Mouse (Mus musculus) G1E (cell line): ENCODE results near the gene Rnf26. TPM values are rescaled to one million over a fixed set of nuclear protein-coding genes. Genes with fewer than 3 reads are reported as not detected.

Source experiments
- ATAC-seq: 2 replicates; pipeline ENCODE4 v1.8.0; 2016; ENCODE audit warnings: mild to moderate bottlenecking; ENCODE audit not compliant: insufficient number of reproducible peaks, poor library complexity, low FRiP score, severe bottlenecking; ENCODE audit errors: extremely low read depth
- DNase-seq: peaks from one replicate; pipeline ENCODE4 v3.0.0; 2012; ENCODE audit warnings: low spot score
- H3K27me3 ChIP-seq: 2 replicates; pipeline ENCODE4 v1.6.1; 2012; ENCODE audit warnings: mild to moderate bottlenecking, low read length, inconsistent platforms; ENCODE audit not compliant: insufficient read depth
- H3K36me3 ChIP-seq: replicated peaks from 2 replicates; pipeline ENCODE3; 2012; ENCODE audit warnings: mild to moderate bottlenecking, inconsistent platforms
- H3K4me1 ChIP-seq: 2 replicates; pipeline ENCODE4 v1.6.1; 2012; ENCODE audit warnings: low read depth, low read length, inconsistent platforms, mixed read lengths; ENCODE audit not compliant: insufficient read depth
- H3K4me3 ChIP-seq: 2 replicates; pipeline ENCODE4 v1.5.1; 2012; ENCODE audit warnings: low read depth, mild to moderate bottlenecking, inconsistent platforms, low read length, moderate library complexity, mixed read lengths
- H3K9me3 ChIP-seq: replicated peaks from 2 replicates; pipeline ENCODE4 v1.6.1; 2012; ENCODE audit warnings: inconsistent platforms
- CTCF ChIP-seq: IDR thresholded peaks from 2 replicates; pipeline ENCODE4 v1.5.1; 2012; ENCODE audit warnings: low read depth, low read length, inconsistent platforms, mixed read lengths
- GATA1 ChIP-seq: IDR thresholded peaks from 2 replicates; pipeline ENCODE4 v1.6.1; 2012; ENCODE audit warnings: borderline replicate concordance, low read length, inconsistent platforms, mixed read lengths
- GATA2 ChIP-seq: IDR thresholded peaks from 2 replicates; pipeline ENCODE4 v1.6.1; 2012; ENCODE audit warnings: low read depth, low read length, inconsistent platforms, borderline replicate concordance
- POLR2AphosphoS5 ChIP-seq: IDR thresholded peaks from 2 replicates; pipeline ENCODE4 v1.6.1; 2012; ENCODE audit warnings: low read depth, low read length, inconsistent platforms; ENCODE audit not compliant: insufficient replicate concordance
- TAL1 ChIP-seq: conservative IDR thresholded peaks from 2 replicates; pipeline ENCODE4 v1.6.1; 2012; ENCODE audit warnings: low read depth, low read length, inconsistent platforms, mixed read lengths
- polyA plus RNA-seq: library from polyadenylated mRNA; stranded (reverse); fragments of >175 nt; gene quantifications from 2 replicates; pipeline ENCODE4 v1.2.3, GENCODE M21; 2012
- total RNA-seq, 2 experiments: library from RNA; stranded (forward) in 1 of 2; stranded (reverse) in 1 of 2; fragments of 200-1000 nt in 1 of 2; fragments of >200 nt in 1 of 2; fragmentation: Nextera tagmentation in 1 of 2; gene quantifications; 2 replicates each; pipeline ENCODE4 v1.2.3; 2014 to 2017

Gene Rnf26
- total and polyA plus RNA-seq, 3 experiments, result 10.5 to 46.9 (median 41.9) TPM

DNA sequence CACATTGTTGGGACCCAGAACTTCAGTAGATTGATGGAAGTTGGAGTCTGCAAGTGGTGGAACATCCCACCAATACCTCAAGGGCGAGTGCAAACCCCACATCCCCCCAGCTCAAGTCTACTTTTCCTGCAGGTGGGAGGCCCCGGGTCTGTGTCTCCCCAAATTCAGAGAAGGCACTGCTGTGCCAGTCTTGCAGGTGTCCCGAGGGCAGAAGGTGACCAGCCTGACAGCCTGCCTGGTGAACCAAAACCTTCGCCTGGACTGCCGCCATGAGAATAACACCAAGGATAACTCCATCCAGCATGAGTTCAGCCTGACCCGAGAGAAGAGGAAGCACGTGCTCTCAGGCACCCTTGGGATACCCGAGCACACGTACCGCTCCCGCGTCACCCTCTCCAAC is 66.9 kb downstream of the Rnf26 start:
- Histone ChIP-seq H3K36me3 (no peaks in the 10 kb centered on the region), H3K4me1 (peaks cover 16% of the 10 kb centered on the region), H3K27me3 (peaks cover 45% of the 10 kb centered on the region), H3K9me3 (no peaks in the 10 kb centered on the region), H3K4me3 (no peak overlapping the region)
- DNase-seq, result no peak
- ATAC-seq, result no peak
- TF ChIP-seq POLR2AphosphoS5, result no peak
- no peak for TF ChIP-seq TAL1
- no peak for TF ChIP-seq GATA1
- TF ChIP-seq GATA2, result no peak

DNA sequence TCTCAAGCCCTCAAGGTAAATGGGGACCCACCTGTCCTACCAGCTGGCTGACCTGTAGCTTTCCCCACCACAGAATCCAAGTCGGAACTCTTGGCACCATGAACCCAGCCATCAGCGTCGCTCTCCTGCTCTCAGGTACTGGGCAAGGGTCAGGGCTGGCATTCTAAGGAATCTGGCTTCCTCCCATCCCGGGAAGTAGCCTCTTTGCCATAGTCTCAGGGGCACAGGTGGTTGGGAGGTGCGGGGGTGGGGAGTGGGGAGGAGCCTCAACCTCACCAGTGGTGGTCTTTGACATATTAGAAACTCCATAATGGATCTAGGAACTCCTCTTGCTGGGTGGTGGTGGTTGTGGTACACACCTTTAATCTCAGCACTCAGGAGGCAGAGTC is 67.4 kb downstream of the Rnf26 start:
- Histone ChIP-seq H3K36me3 (no peaks in the 10 kb centered on the region), H3K9me3 (no peaks in the 10 kb centered on the region), H3K4me3 (no peak overlapping the region), H3K27me3 (peaks cover 46% of the 10 kb centered on the region), H3K4me1 (peaks cover 16% of the 10 kb centered on the region)
- DNase-seq (no peak), ATAC-seq (no peak)
- TF ChIP-seq GATA1 (no peak), GATA2 (no peak), POLR2AphosphoS5 (no peak), TAL1 (no peak), CTCF (no peak)

Other genes with a start within 250 kb of the Rnf26 start
- not detected in 2 replicates for gene Thy1, start 70.1 kb downstream of the Rnf26 start, total RNA-seq (2014; fragmentation: Nextera tagmentation)
- 0.12 TPM in 1 of 2 replicates, not detected in the other for gene Thy1, start 70.1 kb downstream of the Rnf26 start, total RNA-seq (2017)
- gene Thy1, start 70.1 kb downstream of the Rnf26 start, polyA plus RNA-seq, result not detected in 2 replicates
- gene Usp2, start 46.5 kb downstream of the Rnf26 start, total RNA-seq (2014; fragmentation: Nextera tagmentation), result 8.3 and 20.1 TPM in 2 replicates
- gene Usp2, start 46.5 kb downstream of the Rnf26 start, total RNA-seq (2017), result 8.6 and 12.3 TPM in 2 replicates
- 3.2 and 4.1 TPM in 2 replicates for gene Usp2, start 46.5 kb downstream of the Rnf26 start, polyA plus RNA-seq
- gene Mfrp, start 11.8 kb downstream of the Rnf26 start, total RNA-seq (2014; fragmentation: Nextera tagmentation), result not detected in 2 replicates
- gene Mfrp, start 11.8 kb downstream of the Rnf26 start, total RNA-seq (2017), result not detected in 2 replicates
- gene Mfrp, start 11.8 kb downstream of the Rnf26 start, polyA plus RNA-seq, result not detected in 2 replicates
- not detected in 2 replicates for gene C1qtnf5, start 6.3 kb downstream of the Rnf26 start, total RNA-seq (2014; fragmentation: Nextera tagmentation)
- gene C1qtnf5, start 6.3 kb downstream of the Rnf26 start, total RNA-seq (2017), result 0.29 TPM in 1 of 2 replicates, not detected in the other
- 0.21 TPM in 1 of 2 replicates, not detected in the other for gene C1qtnf5, start 6.3 kb downstream of the Rnf26 start, polyA plus RNA-seq
- not detected in 2 replicates for gene Gm49380, start within 50 bp of the Rnf26 start, total RNA-seq (2014; fragmentation: Nextera tagmentation)
- 0.12 and 0.27 TPM in 2 replicates for gene Gm49380, start within 50 bp of the Rnf26 start, total RNA-seq (2017)
- 0.15 TPM in 1 of 2 replicates, not detected in the other for gene Gm49380, start within 50 bp of the Rnf26 start, polyA plus RNA-seq
- gene Mcam, start 21.0 kb upstream of the Rnf26 start, total RNA-seq (2014; fragmentation: Nextera tagmentation), result not detected in 2 replicates
- 0.06 and 0.16 TPM in 2 replicates for gene Mcam, start 21.0 kb upstream of the Rnf26 start, total RNA-seq (2017)
- not detected in 2 replicates for gene Mcam, start 21.0 kb upstream of the Rnf26 start, polyA plus RNA-seq
- gene Cbl, start 120.5 kb upstream of the Rnf26 start, total RNA-seq (2014; fragmentation: Nextera tagmentation), result 137 and 159 TPM in 2 replicates
- gene Cbl, start 120.5 kb upstream of the Rnf26 start, total RNA-seq (2017), result 23.6 and 25.5 TPM in 2 replicates
- gene Cbl, start 120.5 kb upstream of the Rnf26 start, polyA plus RNA-seq, result 17.2 and 20.3 TPM in 2 replicates
- not detected in 2 replicates for gene Ccdc153, start 127.2 kb upstream of the Rnf26 start, total RNA-seq (2014; fragmentation: Nextera tagmentation)
- gene Ccdc153, start 127.2 kb upstream of the Rnf26 start, total RNA-seq (2017), result not detected in 2 replicates
- gene Ccdc153, start 127.2 kb upstream of the Rnf26 start, polyA plus RNA-seq, result not detected in 2 replicates
- gene Pdzd3, start 138.0 kb upstream of the Rnf26 start, total RNA-seq (2014; fragmentation: Nextera tagmentation), result not detected in 2 replicates
- not detected in 2 replicates for gene Pdzd3, start 138.0 kb upstream of the Rnf26 start, total RNA-seq (2017)
- gene Pdzd3, start 138.0 kb upstream of the Rnf26 start, polyA plus RNA-seq, result not detected in 2 replicates
- not detected in 2 replicates for gene Nlrx1, start 155.1 kb upstream of the Rnf26 start, total RNA-seq (2014; fragmentation: Nextera tagmentation)
- 0.05 TPM in 1 of 2 replicates, not detected in the other for gene Nlrx1, start 155.1 kb upstream of the Rnf26 start, total RNA-seq (2017)
- 0.02 and 0.03 TPM in 2 replicates for gene Nlrx1, start 155.1 kb upstream of the Rnf26 start, polyA plus RNA-seq
- 29.1 and 58.5 TPM in 2 replicates for gene Abcg4, start 175.1 kb upstream of the Rnf26 start, total RNA-seq (2014; fragmentation: Nextera tagmentation)
- 1.8 and 3.6 TPM in 2 replicates for gene Abcg4, start 175.1 kb upstream of the Rnf26 start, total RNA-seq (2017)
- 18.4 and 20.3 TPM in 2 replicates for gene Abcg4, start 175.1 kb upstream of the Rnf26 start, polyA plus RNA-seq
- gene Hinfp, start 192.2 kb upstream of the Rnf26 start, total RNA-seq (2014; fragmentation: Nextera tagmentation), result 26.3 and 46.1 TPM in 2 replicates
- 22.0 and 23.1 TPM in 2 replicates for gene Hinfp, start 192.2 kb upstream of the Rnf26 start, total RNA-seq (2017)
- gene Hinfp, start 192.2 kb upstream of the Rnf26 start, polyA plus RNA-seq, result 5.4 and 8.4 TPM in 2 replicates
- gene C2cd2l, start 206.8 kb upstream of the Rnf26 start, total RNA-seq (2014; fragmentation: Nextera tagmentation), result 9.5 and 19.3 TPM in 2 replicates
- 6.3 TPM in 2 replicates for gene C2cd2l, start 206.8 kb upstream of the Rnf26 start, total RNA-seq (2017)
- 35.8 and 40.9 TPM in 2 replicates for gene C2cd2l, start 206.8 kb upstream of the Rnf26 start, polyA plus RNA-seq
- 33.6 and 36.5 TPM in 2 replicates for gene Dpagt1, start 212.5 kb upstream of the Rnf26 start, total RNA-seq (2014; fragmentation: Nextera tagmentation)
- gene Dpagt1, start 212.5 kb upstream of the Rnf26 start, total RNA-seq (2017), result 11.8 and 12.3 TPM in 2 replicates
- gene Dpagt1, start 212.5 kb upstream of the Rnf26 start, polyA plus RNA-seq, result 6.5 and 6.8 TPM in 2 replicates
- gene H2afx, start 221.2 kb upstream of the Rnf26 start, total RNA-seq (2014; fragmentation: Nextera tagmentation), result 227 and 235 TPM in 2 replicates
- 240 and 251 TPM in 2 replicates for gene H2afx, start 221.2 kb upstream of the Rnf26 start, total RNA-seq (2017)
- gene H2afx, start 221.2 kb upstream of the Rnf26 start, polyA plus RNA-seq, result 762 and 998 TPM in 2 replicates
- gene Hmbs, start 230.7 kb upstream of the Rnf26 start, total RNA-seq (2014; fragmentation: Nextera tagmentation), result 82.7 and 175 TPM in 2 replicates
- 108 and 148 TPM in 2 replicates for gene Hmbs, start 230.7 kb upstream of the Rnf26 start, total RNA-seq (2017)
- gene Hmbs, start 230.7 kb upstream of the Rnf26 start, polyA plus RNA-seq, result 86.9 and 90.1 TPM in 2 replicates
- gene Vps11, start 248.2 kb upstream of the Rnf26 start, total RNA-seq (2014; fragmentation: Nextera tagmentation), result 13.6 and 15.7 TPM in 2 replicates
- gene Vps11, start 248.2 kb upstream of the Rnf26 start, total RNA-seq (2017), result 26.4 and 27.0 TPM in 2 replicates
- 6.7 and 7.7 TPM in 2 replicates for gene Vps11, start 248.2 kb upstream of the Rnf26 start, polyA plus RNA-seq